ENCODE assay signal across 8 mouse cellular contexts in the genomic region with DNA sequence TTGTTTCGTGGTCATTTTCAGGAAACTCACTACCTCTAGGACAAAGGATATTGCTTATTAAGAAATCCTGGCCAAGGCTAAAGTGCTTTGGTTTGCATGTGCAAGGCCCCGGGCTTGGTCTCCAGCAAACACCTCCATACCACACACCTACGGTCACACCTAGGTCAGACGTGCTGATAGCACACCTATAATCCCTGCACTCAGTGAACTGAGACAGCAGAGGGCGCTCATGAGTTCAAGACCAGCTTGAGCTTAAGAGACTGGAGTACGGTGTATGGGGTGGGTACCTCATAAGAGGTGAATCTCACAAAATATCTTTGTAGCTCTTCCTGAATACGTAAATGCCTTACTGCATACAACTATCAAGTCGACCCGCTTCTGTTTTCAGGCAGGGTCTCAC. TPM values are rescaled to one million over a fixed set of nuclear protein-coding genes. Genes with fewer than 3 reads are reported as not detected.
A peak's percentile ranks its signal among the peaks of the same experiment; 100 is the strongest.
DNase-seq lines count a peak whose midpoint lies in the region; ATAC-seq and TF ChIP-seq lines count a peak whose summit lies in the region.

No protein-coding gene starts in this region.

- peak; percentile 78 for TF ChIP-seq CTCF in ES-Bruce4 (IDR thresholded peaks at IDR 0.05; ENCODE audit: low read depth, low read length)
- TF ChIP-seq CTCF in midbrain, postnatal 0 days (IDR thresholded peaks at IDR 0.05), result peak; percentile 87

- H3K36me3 ChIP-seq in heart, embryonic 11.5 days (ENCODE audit: control insufficient read depth, insufficient read depth, low read length), result peaks cover 21% of the 10 kb centered on the region
- peaks cover 18% of the 10 kb centered on the region for H3K36me3 ChIP-seq in ES-Bruce4 (ENCODE audit: control insufficient read depth, insufficient read depth, low read length, poor library complexity, severe bottlenecking)
- H3K36me3 ChIP-seq in midbrain, postnatal 0 days (ENCODE audit: insufficient read depth, low read length), result peaks cover 43% of the 10 kb centered on the region

- no peaks in the 10 kb centered on the region for H3K27me3 ChIP-seq in heart, embryonic 11.5 days (ENCODE audit: control insufficient read depth, insufficient read depth, low read length)
- no peaks in the 10 kb centered on the region for H3K27me3 ChIP-seq in ES-Bruce4 (ENCODE audit: control insufficient read depth, insufficient read depth, low read length, poor library complexity, severe bottlenecking)
- H3K27me3 ChIP-seq in midbrain, postnatal 0 days (ENCODE audit: insufficient read depth, low read length), result no peaks in the 10 kb centered on the region

- intact Hi-C loops in heart, postnatal 25 days (cut with DNase I), result no loop called here
- intact Hi-C loops in left cerebral cortex, postnatal 14 days (cut with DNase I), result no loop called here

- no peaks in the 10 kb centered on the region for H3K4me1 ChIP-seq in heart, embryonic 11.5 days (ENCODE audit: control insufficient read depth, insufficient read depth, low read length)
- H3K4me1 ChIP-seq in ES-Bruce4 (ENCODE audit: control insufficient read depth, insufficient read depth, low read length), result no peaks in the 10 kb centered on the region
- H3K4me1 ChIP-seq in midbrain, postnatal 0 days (ENCODE audit: insufficient read depth, low read length), result no peaks in the 10 kb centered on the region

- no peak overlapping the region for H3K4me2 ChIP-seq in heart, embryonic 11.5 days
- no peak overlapping the region for H3K4me2 ChIP-seq in midbrain, postnatal 0 days (ENCODE audit: low read depth, low read length, poor library complexity, severe bottlenecking)

- no peak for TF ChIP-seq EP300 in ES-Bruce4 (IDR thresholded peaks at IDR 0.05; ENCODE audit: insufficient read depth, low read depth, low read length)

- no peak overlapping the region for H3K27ac ChIP-seq in heart, embryonic 11.5 days (ENCODE audit: low read depth, low read length)
- no peak overlapping the region for H3K27ac ChIP-seq in ES-Bruce4 (ENCODE audit: insufficient read depth, low read length)
- no peak overlapping the region for H3K27ac ChIP-seq in midbrain, postnatal 0 days (ENCODE audit: low read depth, low read length)

- no peak for TF ChIP-seq POLR2A in ES-Bruce4 (IDR thresholded peaks at IDR 0.05; ENCODE audit: insufficient read depth, low read length)

- no peak overlapping the region for H3K4me3 ChIP-seq in heart, embryonic 11.5 days (ENCODE audit: low read depth, low read length)
- H3K4me3 ChIP-seq in ES-Bruce4 (ENCODE audit: low read depth, low read length), result no peak overlapping the region
- H3K4me3 ChIP-seq in midbrain, postnatal 0 days (ENCODE audit: low read depth, low read length), result no peak overlapping the region

- H3K9ac ChIP-seq in heart, embryonic 11.5 days (ENCODE audit: low read depth, low read length), result no peak overlapping the region
- no peak overlapping the region for H3K9ac ChIP-seq in ES-Bruce4 (ENCODE audit: low read depth, poor library complexity, severe bottlenecking)
- no peak overlapping the region for H3K9ac ChIP-seq in midbrain, postnatal 0 days (replicated peaks; ENCODE audit: low read length, poor library complexity, severe bottlenecking)

- WGBS in heart, embryonic 11.5 days (ENCODE audit: insufficient replicate concordance), result 49% methylated on average over 9 of the region's 9 CpGs
- 59% methylated on average over 9 of the region's 9 CpGs for WGBS in midbrain, postnatal 0 days

- DNase-seq in heart, postnatal 25 days (ENCODE audit: low spot score), result no peak
- DNase-seq in c-Kit-positive CD71-positive TER-119-positive erythroid progenitor cells, embryonic 14.5 days (ENCODE audit: low spot score), result peak; percentile 65
- peak; percentile 57 for DNase-seq in forelimb bud, embryonic 11.5 days (ENCODE audit: low read depth, low spot score)
- peak; percentile 71 to 76 for DNase-seq in left cerebral cortex, postnatal 14 days (ENCODE audit: low spot score in 2 of 2)
- peak; percentile 84 for DNase-seq in midbrain, postnatal 0 days (ENCODE audit: low spot score)
- peak; percentile 77 for DNase-seq in testis, postnatal 10 days (ENCODE audit: low spot score)

- peak; percentile 44; the same call in 1 of the 2 replicates for ATAC-seq in heart, embryonic 11.5 days (replicated peaks; ENCODE audit: insufficient number of reproducible peaks, low FRiP score, low TSS enrichment)
- peak; percentile 70; the same call in 1 of the 2 replicates for ATAC-seq in midbrain, postnatal 0 days (ENCODE audit: low FRiP score)

- H3K9me3 ChIP-seq in heart, embryonic 11.5 days (replicated peaks; ENCODE audit: control insufficient read depth, low read length), result no peaks in the 10 kb centered on the region
- H3K9me3 ChIP-seq in ES-Bruce4 (replicated peaks; ENCODE audit: control insufficient read depth, insufficient read depth, low read length, poor library complexity, severe bottlenecking), result no peaks in the 10 kb centered on the region
- H3K9me3 ChIP-seq in midbrain, postnatal 0 days (ENCODE audit: low read length), result no peaks in the 10 kb centered on the region

RNA-seq across cellular contexts. Expression of gene Ccsap, which starts 24.6 kb away (rescaled TPM):
- polyA plus RNA-seq in heart, embryonic 11.5 days (2014; fragmentation: Nextera tagmentation; extraction: Ambion mirVana), result 2.5 and 4.0 TPM in 2 replicates
- 1 to 10 TPM; 1.3 to 1.6 TPM for total RNA-seq in heart, postnatal 25 days (2021)
- polyA plus RNA-seq in ES-Bruce4 (2011; ENCODE audit: insufficient read depth, insufficient read length, low read depth, missing spikeins), result 4.8 and 6.6 TPM in 2 replicates
- total RNA-seq in left cerebral cortex, postnatal 14 days (2021), result 10 to 100 TPM; 69.8 to 73.6 TPM
- total RNA-seq in midbrain, postnatal 0 days (2014; rRNA removed), result 9.9 and 16.3 TPM in 2 replicates
- polyA plus RNA-seq in midbrain, postnatal 0 days (2015; fragmentation: Nextera tagmentation; extraction: Ambion mirVana), result 5.2 and 5.5 TPM in 2 replicates

RNA-seq across cellular contexts. Expression of gene Rab4a, which starts 29.7 kb away (rescaled TPM):
- 55.0 and 58.7 TPM in 2 replicates for polyA plus RNA-seq in heart, embryonic 11.5 days (2014; fragmentation: Nextera tagmentation; extraction: Ambion mirVana)
- total RNA-seq in heart, postnatal 25 days (2021), result 1 to 10 TPM; 8.2 to 8.7 TPM
- 26.1 and 32.6 TPM in 2 replicates for polyA plus RNA-seq in ES-Bruce4 (2011; ENCODE audit: insufficient read depth, insufficient read length, low read depth, missing spikeins)
- total RNA-seq in left cerebral cortex, postnatal 14 days (2021), result 10 to 100 TPM; 46.5 to 51.8 TPM
- total RNA-seq in midbrain, postnatal 0 days (2014; rRNA removed), result 54.2 and 59.8 TPM in 2 replicates
- polyA plus RNA-seq in midbrain, postnatal 0 days (2015; fragmentation: Nextera tagmentation; extraction: Ambion mirVana), result 97.7 and 101 TPM in 2 replicates

RNA-seq across cellular contexts. Expression of gene Acta1, which starts 59.1 kb away (rescaled TPM):
- polyA plus RNA-seq in heart, embryonic 11.5 days (2014; fragmentation: Nextera tagmentation; extraction: Ambion mirVana), result 558 and 581 TPM in 2 replicates
- total RNA-seq in heart, postnatal 25 days (2021), result 100 to 1,000 TPM; 516 to 635 TPM
- 42.6 and 42.8 TPM in 2 replicates for polyA plus RNA-seq in ES-Bruce4 (2011; ENCODE audit: insufficient read depth, insufficient read length, low read depth, missing spikeins)
- total RNA-seq in left cerebral cortex, postnatal 14 days (2021), result 10 to 100 TPM in 1 of 2 experiments, 1 to 10 TPM in 1; 9.3 to 11.5 TPM
- total RNA-seq in midbrain, postnatal 0 days (2014; rRNA removed), result 12.3 and 22.7 TPM in 2 replicates
- 18.9 and 19.5 TPM in 2 replicates for polyA plus RNA-seq in midbrain, postnatal 0 days (2015; fragmentation: Nextera tagmentation; extraction: Ambion mirVana)

Comparison
In these comparisons a context has a peak if more than half of its experiments do, and no peak if none do; other contexts are left out.
1. RNA of gene Acta1, which starts 59.1 kb away (total RNA-seq): 516 to 635 TPM in heart, postnatal 25 days; 12.3 to 22.7 TPM in midbrain, postnatal 0 days and 9.3 to 11.5 TPM in left cerebral cortex, postnatal 14 days; every median in the first group is over 10 times any median in the second.